Mouse (Mus musculus) cerebral cortex, adult 2 months (tissue): ENCODE results near the gene Oas2.

Experiments
- WGBS: fragments of 180-500 bp; shearing (Covaris S2); methylation state at CpG from one replicate; pipeline ENCODE4 v1.1.7; 2018; 5-methylcytosine and 5-hydroxymethylcytosine counted together

The Oas2 gene

GRCm38 (mm10) chr5:120696057-120696743, 53.5 kb downstream of the Oas2 start:
- WGBS, result 75% methylated on average over 16 of the region's 16 CpGs

GRCm38 (mm10) chr5:120694695-120695074, 55.0 kb downstream of the Oas2 start:
- 43% methylated on average over 41 of the region's 41 CpGs for WGBS

GRCm38 (mm10) chr5:120693931-120694694, 55.5 kb downstream of the Oas2 start:
- 35% methylated on average over 38 of the region's 38 CpGs for WGBS

- 84% methylated on average over 19 of the region's 19 CpGs for WGBS
These were observed 57.6 kb downstream of the Oas2 start for GRCm38 (mm10) chr5:120692034-120692433.

GRCm38 (mm10) chr5:120690417-120690816, 59.2 kb downstream of the Oas2 start:
- WGBS, result 64% methylated on average over 4 of the region's 4 CpGs

GRCm38 (mm10) chr5:120688434-120688833, 61.2 kb downstream of the Oas2 start:
- 71% methylated on average over 4 of the region's 4 CpGs for WGBS

- 91% methylated on average over 5 of the region's 5 CpGs for WGBS
These were observed 61.8 kb downstream of the Oas2 start for GRCm38 (mm10) chr5:120687897-120688296.

- WGBS, result 90% methylated on average over 3 of the region's 3 CpGs
These were observed 62.2 kb downstream of the Oas2 start for GRCm38 (mm10) chr5:120687484-120687851.

- 81% methylated on average over 6 of the region's 6 CpGs for WGBS
These were observed 62.7 kb downstream of the Oas2 start for GRCm38 (mm10) chr5:120686749-120687483.

GRCm38 (mm10) chr5:120685678-120686077, 64.0 kb downstream of the Oas2 start:
- WGBS, result 81% methylated on average over 8 of the region's 8 CpGs

- WGBS, result 37% methylated on average over 24 of the region's 24 CpGs
These were observed 66.5 kb downstream of the Oas2 start for GRCm38 (mm10) chr5:120682982-120683771.

GRCm38 (mm10) chr5:120680918-120681317, 68.7 kb downstream of the Oas2 start:
- 37% methylated on average over 18 of the region's 18 CpGs for WGBS
